Mouse (Mus musculus): ENCODE measurements around the gene Mmp9.

Mmp9 gene

GRCm38 (mm10) chr2:164955725-164956124, 15.1 kb downstream of the Mmp9 start:
- no peak for DNase-seq (ENCODE audit: low spot score)

DNA sequence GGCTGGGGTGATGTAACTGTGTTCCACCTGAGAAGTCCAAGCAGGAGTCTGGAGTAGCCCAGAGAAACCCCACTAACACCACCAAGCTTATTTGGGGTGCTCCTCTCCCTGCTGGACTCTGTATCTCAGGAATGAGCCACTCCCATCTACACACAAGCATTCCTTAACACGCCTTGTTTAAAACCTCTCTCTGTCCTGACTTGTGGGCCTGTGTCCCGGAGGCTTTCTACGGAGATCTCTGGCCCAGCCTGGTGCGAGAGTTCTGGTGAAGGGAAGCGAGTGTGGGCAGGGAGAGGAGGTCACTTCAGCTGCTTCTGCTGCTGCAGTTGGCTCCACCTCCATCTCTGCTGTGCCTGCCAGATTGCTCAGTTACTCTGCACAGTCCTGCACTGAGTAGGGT, 15.6 kb downstream of the Mmp9 start:
- DNase-seq (ENCODE audit: low spot score) = no peak

- DNase-seq (ENCODE audit: low spot score) = no peak
Observed at GRCm38 (mm10) chr2:164957548-164958315, 17.2 kb downstream of the Mmp9 start.

GRCm38 (mm10) chr2:164960716-164961441, 20.3 kb downstream of the Mmp9 start, which contains the start of gene Slc12a5:
TSS of gene Slc12a5 (plus strand) at chr2:164960802.
- peak; percentile 37 for DNase-seq (ENCODE audit: low spot score)

DNA sequence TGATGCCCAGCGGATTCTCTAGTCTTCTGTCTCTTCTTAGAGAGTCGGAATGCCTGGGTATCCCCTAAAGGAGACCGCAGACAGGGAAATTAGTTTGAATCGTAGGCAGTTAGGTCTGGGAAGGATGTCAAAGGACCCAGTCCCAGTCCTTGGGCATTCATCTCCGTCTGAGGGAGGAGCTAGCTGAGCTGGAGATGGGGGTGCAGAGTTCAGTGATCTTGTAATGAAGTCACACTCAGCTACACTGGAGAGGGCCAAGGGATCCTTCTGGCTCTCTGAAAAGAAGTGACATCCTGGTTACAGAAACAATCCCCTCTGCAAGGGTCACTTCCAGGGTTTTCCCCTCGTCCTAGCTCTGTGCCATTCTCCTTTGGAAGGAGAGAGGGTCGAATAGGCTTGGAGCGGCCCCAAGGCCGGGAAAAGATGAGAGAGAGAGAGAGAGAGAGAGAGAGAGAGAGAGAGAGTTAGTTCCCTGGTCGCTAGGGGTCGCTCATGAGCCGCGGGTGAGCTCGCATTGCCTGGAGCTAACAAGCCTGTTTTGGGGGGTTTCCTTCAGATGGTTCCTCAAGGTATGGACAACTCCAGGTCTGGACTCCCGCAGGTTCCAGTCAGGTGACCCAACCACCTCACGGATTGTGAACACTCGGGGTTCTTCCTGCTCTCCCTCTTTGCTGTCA, 21.1 kb downstream of the Mmp9 start:
- peak; percentile 37 for DNase-seq (ENCODE audit: low spot score)

- no peak for DNase-seq (ENCODE audit: low spot score)
Observed at GRCm38 (mm10) chr2:164962183-164962580, 21.6 kb downstream of the Mmp9 start.

DNA sequence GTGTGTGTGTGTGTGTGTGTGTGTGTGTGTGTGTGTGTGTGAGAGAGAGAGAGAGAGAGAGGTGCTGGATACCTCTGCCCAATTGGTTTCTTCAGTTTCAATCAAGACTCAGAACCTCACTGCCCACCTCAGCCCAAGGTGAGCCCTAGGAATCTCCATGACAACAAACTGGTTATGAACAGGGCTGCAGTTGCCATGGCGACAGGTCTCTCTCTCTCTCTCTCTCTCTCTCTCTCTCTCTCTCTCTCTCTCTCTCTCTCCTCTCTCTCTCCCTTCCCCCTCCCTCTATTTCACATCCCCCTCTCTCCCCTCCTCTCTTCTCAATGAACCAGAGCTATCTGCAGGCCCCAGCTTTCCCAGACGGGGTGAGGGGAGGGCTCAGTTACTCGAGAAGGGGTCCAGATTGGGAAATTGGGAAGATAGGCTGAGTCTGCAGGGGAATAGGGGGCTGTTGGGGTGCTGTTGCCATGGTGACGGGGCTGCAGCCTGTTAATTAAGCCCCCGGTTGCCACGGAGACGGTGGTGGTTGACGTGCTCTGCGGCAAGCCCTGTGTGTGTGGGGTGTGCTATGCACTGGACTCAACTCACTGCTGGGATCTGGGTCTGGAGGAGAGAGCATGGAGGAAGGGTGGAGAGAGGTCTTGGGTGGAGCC, 23.8 kb downstream of the Mmp9 start:
- no peak for DNase-seq (ENCODE audit: low spot score)

- no peak for DNase-seq (ENCODE audit: low spot score)
Observed at GRCm38 (mm10) chr2:164964981-164965380, 24.4 kb downstream of the Mmp9 start.

- DNase-seq (ENCODE audit: low spot score) = peak; percentile 21
Observed at GRCm38 (mm10) chr2:164966381-164966780, 25.8 kb downstream of the Mmp9 start.

DNA sequence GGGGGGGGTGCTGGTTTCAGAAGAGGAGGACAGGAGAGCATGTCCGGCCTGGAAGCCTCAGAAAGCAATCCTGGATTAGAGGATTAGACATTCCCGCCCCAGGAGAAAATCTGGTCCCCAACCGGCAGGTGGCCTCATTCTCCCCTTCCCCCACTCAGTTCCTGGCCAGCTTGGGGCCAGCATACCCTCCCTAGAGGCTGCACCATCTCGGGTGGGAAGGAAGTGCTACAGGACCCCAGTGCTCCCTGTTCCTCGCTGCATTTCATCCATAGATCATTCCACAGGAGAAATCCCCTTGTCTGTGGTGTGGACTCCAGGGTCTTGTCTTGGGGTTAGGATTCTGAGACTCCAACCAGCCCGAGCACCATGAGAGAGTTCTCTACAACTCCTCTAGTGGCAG, 26.6 kb downstream of the Mmp9 start:
- DNase-seq (ENCODE audit: low spot score) = no peak

DNA sequence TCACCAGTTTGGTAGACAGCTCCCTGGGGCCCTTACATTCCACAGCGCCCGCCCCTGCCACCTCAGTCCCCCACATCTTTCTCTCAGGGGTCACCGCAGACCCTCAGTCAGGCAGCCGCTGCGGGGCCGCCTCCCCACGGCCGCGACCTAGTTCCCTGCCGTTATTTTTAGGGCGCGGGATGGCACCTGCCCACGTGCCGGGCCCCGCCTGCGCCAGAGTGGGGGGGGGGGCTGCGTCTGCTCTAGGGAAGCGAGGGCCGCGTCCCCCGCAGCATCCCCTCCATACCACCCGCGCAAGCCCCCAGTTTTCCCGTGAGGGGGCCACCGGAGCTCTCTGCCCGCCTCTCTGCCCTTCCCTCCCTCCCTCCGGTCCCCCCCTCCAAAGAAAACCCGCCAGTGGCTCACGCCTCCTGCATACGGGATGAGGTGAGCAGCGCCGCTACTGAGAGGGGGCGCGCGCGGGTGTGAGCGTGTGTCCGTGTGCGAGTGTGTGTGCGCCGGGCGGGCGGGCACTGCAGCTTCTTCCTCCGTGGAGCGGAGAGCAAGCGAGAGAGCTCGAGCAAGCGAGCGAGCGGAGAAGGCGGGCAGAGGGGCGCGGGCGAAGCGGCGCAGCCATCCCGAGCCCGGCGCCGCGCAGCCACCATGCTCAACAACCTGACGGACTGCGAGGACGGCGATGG, 27.3 kb downstream of the Mmp9 start:
- DNase-seq (ENCODE audit: low spot score) = no peak

- peak; percentile 74 for DNase-seq (ENCODE audit: low spot score)
Observed at GRCm38 (mm10) chr2:164968451-164968851, 27.9 kb downstream of the Mmp9 start.

DNA sequence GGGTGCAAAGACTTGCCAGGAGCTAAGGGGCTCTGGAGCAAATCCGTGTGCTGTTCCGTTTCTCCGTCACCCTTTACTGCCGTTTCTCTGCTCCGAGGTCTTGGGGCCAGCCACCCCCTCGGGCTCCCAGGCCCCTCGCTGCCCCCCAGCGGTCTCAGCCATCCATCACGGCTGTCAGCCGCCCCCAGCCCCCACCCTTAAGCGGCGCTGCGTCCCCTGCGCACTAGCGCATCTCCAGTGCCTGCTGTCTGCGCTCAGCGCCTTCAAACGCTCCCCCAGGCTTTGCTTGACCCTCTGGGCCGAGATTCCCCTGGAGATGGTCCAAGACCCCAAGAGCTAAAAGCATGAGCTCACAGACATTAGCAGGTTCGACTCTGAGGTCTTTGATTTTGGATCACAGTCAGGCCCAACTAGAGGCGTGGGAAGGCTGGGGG, 28.8 kb downstream of the Mmp9 start:
- DNase-seq (ENCODE audit: low spot score) = no peak

DNA sequence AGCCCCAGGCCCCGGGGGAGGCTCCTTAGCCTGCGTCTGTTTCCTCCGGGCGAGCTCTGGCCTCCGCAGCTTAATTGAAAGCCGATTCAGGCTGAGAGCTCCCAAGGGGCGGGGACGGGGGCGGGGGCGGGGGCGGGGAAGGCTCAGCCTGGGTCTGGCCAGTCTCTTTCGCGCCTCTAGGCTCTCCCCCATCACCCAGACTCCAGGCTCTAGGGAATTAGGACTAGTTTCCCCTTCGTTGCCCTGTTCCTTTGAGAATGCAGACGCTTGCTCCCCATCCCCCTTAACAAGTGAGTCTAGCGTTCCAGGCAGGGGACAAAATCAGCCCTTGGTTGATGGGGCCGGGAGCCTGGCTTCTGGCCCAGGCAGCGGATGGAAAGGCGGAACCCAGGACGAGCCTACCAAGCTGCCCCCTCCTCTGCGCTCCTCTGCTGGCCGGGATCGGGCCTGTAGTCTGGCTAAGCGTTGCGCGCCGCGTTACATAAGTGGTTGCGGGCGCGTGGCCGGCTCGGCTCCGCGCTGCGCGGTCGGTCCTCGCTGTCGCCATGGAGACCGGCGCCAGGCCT, 30.1 kb downstream of the Mmp9 start:
- DNase-seq (ENCODE audit: low spot score) = no peak

DNA sequence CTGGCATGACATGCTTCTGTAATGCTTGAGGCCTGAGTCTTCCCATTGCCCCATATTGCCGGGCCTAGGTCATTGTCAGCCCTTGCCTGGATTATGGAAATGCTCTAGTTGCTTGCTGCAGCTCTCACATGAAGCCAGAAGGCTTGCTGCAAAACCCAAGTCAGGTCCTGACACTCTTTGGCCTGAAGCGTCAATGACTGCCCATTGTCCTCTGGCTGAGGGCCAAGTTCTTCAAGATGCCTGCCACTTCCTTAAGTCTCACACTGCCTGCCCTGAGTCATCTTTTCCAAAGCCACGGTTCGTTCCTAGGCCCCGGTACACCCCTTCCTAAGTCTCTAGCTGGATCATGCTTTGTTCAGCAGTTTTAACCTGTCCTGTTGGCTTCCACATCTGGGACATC, 32.1 kb downstream of the Mmp9 start:
- DNase-seq (ENCODE audit: low spot score) = no peak

GRCm38 (mm10) chr2:164975611-164976010, 35.0 kb downstream of the Mmp9 start:
- DNase-seq (ENCODE audit: low spot score) = no peak

- DNase-seq (ENCODE audit: low spot score) = peak; percentile 44
Observed at GRCm38 (mm10) chr2:164979749-164980148, 39.2 kb downstream of the Mmp9 start.

DNA sequence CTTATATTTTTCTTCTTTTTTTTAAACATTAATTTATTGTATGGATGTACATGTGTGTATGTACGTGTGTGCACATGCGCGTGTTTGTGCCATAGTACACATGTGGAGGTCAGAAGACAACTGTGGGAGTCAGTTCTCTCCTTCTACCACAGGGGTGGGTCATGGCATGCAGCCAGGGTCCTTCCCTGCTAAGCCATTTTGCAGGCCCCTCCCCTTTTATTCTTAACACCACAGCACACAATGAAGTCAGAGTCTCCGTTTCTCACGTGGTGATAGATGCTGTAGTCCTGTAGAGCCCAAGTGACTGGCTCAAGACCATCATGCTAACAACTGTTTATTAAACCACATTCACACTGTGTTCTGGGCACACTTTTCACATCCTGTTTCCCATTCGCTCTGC, 45.4 kb downstream of the Mmp9 start:
- no peak for DNase-seq (ENCODE audit: low spot score)

DNA sequence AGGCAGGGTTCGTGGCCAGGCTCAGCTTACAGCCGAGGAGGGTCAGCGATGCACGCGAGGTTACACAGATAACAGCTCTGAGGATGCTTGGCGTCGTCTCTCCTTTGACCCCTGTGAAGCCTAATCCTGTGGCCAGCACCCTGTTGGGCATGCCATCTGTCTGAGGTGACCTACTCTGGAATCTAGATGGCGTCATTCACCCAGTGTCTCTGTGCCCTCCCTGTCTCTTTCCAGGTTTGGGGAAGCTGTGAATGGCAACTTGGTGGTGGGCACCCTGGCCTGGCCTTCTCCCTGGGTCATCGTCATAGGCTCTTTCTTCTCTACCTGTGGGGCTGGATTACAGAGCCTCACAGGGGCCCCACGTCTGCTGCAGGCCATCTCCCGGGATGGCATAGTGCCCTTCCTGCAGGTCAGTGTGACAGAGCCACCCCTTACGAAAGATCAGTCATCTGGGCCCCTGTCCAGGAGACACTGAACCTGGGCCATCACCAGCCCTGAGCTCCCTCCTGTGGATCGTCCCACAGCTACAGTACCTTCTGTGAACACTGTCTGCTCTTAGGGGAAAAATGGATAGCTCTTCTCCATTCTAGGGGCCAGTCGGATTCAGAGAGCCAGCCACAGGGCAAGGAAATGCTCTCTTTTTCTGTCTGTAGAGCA, 45.9 kb downstream of the Mmp9 start:
- no peak for DNase-seq (ENCODE audit: low spot score)

- no peak for DNase-seq (ENCODE audit: low spot score)
Observed at GRCm38 (mm10) chr2:164988777-164989176, 48.2 kb downstream of the Mmp9 start.

DNA sequence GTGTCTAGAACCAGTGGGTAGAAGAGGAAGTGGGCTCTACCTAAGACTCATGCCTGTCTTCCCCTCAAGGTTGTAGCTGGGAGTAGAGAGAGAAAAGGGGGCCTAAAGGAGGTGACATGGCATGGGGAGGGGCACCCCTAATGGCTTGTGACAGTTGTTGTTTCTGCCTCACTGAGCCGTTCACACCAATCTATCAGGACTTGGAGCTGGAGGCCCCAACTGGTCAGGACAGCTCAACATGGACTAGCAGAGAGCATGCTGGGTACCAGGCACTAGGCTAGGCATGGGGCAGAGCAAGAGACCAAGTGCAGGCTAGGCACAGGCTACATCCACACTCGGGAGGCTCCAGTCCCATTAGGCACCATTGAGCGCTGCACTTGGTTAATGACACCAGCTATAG, 50.5 kb downstream of the Mmp9 start:
- DNase-seq (ENCODE audit: low spot score) = no peak

Measured in ovary, postnatal 14 days (tissue).